Mouse (Mus musculus) adrenal gland, adult 2 months (tissue): ENCODE measurements around the gene Tmsb15b2. TPM values are rescaled to one million over a fixed set of nuclear protein-coding genes. Genes with fewer than 3 reads are reported as not detected.
A peak's percentile ranks its signal among the peaks of the same experiment; 100 is the strongest.
"Not testable (repeated sequence)": the region's sequence is repeated elsewhere in the genome, so short reads cannot be mapped to it uniquely, and the experiment has no call there.

ENCODE experiments used
- DNase-seq: peaks from one replicate; pipeline ENCODE4 v3.0.0; 2021
- long read RNA-seq: library from polyadenylated mRNA; stranded (forward); transcript quantifications from one replicate; pipeline ENCODE4 v2.0.0, GENCODE M21; 2021
- polyA plus RNA-seq: library from polyadenylated mRNA; depleted of rRNA; stranded (reverse); fragments of >200 nt; gene quantifications from 2 replicates; pipeline ENCODE4 v1.2.3, GENCODE M21; 2012; rRNA removed
- total RNA-seq, 2 experiments: library from RNA; stranded (reverse); gene quantifications; 2 replicates each; pipeline ENCODE4 v1.2.3; 2021

The Tmsb15b2 gene
- total RNA-seq (10 to 100 TPM; 15.2 to 22.7 TPM), polyA plus RNA-seq (not detected in 2 replicates)
- long read RNA-seq, partial matches to known transcripts: 0 of 1 reads
- long read RNA-seq, other reads (novel, unspliced or antisense): 0 of 1 reads

GRCm38 (mm10) chrX:136975397-136975796 lies at the start of gene Tmsb15b2:
TSS of gene Tmsb15b2 (minus strand) at chrX:136975497.
- DNase-seq: not testable (repeated sequence)

- DNase-seq: peak; percentile 46
Measured at GRCm38 (mm10) chrX:137019310-137019709, 44.0 kb upstream of the Tmsb15b2 start.

- DNase-seq: no peak
Measured at GRCm38 (mm10) chrX:137017668-137018067, 42.4 kb upstream of the Tmsb15b2 start.

GRCm38 (mm10) chrX:137015099-137015709 lies 39.9 kb upstream of the Tmsb15b2 start:
- peak; percentile 20 for DNase-seq

- no peak for DNase-seq
Measured at GRCm38 (mm10) chrX:136996256-136996655, 21.0 kb upstream of the Tmsb15b2 start.

GRCm38 (mm10) chrX:136993641-136994040 lies 18.3 kb upstream of the Tmsb15b2 start:
- no peak for DNase-seq

GRCm38 (mm10) chrX:136992978-136993547 lies 17.8 kb upstream of the Tmsb15b2 start, which contains the start of gene Zcchc18:
TSS of gene Zcchc18 (plus strand) at chrX:136993155.
- DNase-seq: peak; percentile 56

- DNase-seq: no peak
Measured at GRCm38 (mm10) chrX:136992191-136992965, 17.1 kb upstream of the Tmsb15b2 start.

- no peak for DNase-seq
Measured at GRCm38 (mm10) chrX:136991274-136991673, 16.0 kb upstream of the Tmsb15b2 start.

- DNase-seq: no peak
Measured at GRCm38 (mm10) chrX:136986039-136986438, 10.7 kb upstream of the Tmsb15b2 start.

GRCm38 (mm10) chrX:136978616-136979015 lies 3.3 kb upstream of the Tmsb15b2 start:
- DNase-seq: no peak

GRCm38 (mm10) chrX:136976424-136977084 lies 1.3 kb upstream of the Tmsb15b2 start, which contains the start of the genes Tmsb15l and Tmsb15b1:
TSS of gene Tmsb15l (minus strand) at chrX:136976869.
TSS of gene Tmsb15b1 (minus strand) at chrX:136976874.
- peak; percentile 42 for DNase-seq

- DNase-seq: no peak
Measured at GRCm38 (mm10) chrX:136959688-136960087, 15.6 kb downstream of the Tmsb15b2 start.

- DNase-seq: not testable (repeated sequence)
Measured at GRCm38 (mm10) chrX:136958300-136958699, 17.0 kb downstream of the Tmsb15b2 start.

- DNase-seq: peak; percentile 63
Measured at GRCm38 (mm10) chrX:136957583-136958279, 17.6 kb downstream of the Tmsb15b2 start.

- DNase-seq: no peak
Measured at GRCm38 (mm10) chrX:136937985-136938384, 37.3 kb downstream of the Tmsb15b2 start.

- DNase-seq: no peak
Measured at GRCm38 (mm10) chrX:136927031-136927430, 48.3 kb downstream of the Tmsb15b2 start, which contains the start of gene H2bfm. TSS of gene H2bfm (plus strand) at chrX:136927325.

- DNase-seq: no peak
Measured at GRCm38 (mm10) chrX:136925863-136926262, 49.4 kb downstream of the Tmsb15b2 start.
